Mouse (Mus musculus): ENCODE results near the gene Ppil6. TPM values are rescaled to one million over a fixed set of nuclear protein-coding genes. Genes with fewer than 3 reads are reported as not detected.

Gene Ppil6
- polyA plus RNA-seq (2015; fragmentation: Nextera tagmentation; extraction: Ambion mirVana), result 1.3 and 1.4 TPM in 2 replicates

- no peaks in the 10 kb centered on the region for H3K27me3 ChIP-seq (ENCODE audit: control insufficient read depth, insufficient read depth, low read length)
- peaks cover 22% of the 10 kb centered on the region for H3K36me3 ChIP-seq (ENCODE audit: control insufficient read depth, insufficient read depth)
- peak within 1 kb of the TSS; percentile 75 for H3K4me3 ChIP-seq (ENCODE audit: low read length)
- H3K27ac ChIP-seq (ENCODE audit: low read length), result peak within 1 kb of the TSS; percentile 82
- H3K4me1 ChIP-seq (ENCODE audit: control insufficient read depth, insufficient read depth, low read length), result peaks cover 12% of the 10 kb centered on the region
- peak within 1 kb of the TSS; percentile 83 for H3K9ac ChIP-seq (ENCODE audit: low read length)
- ATAC-seq (replicated peaks; ENCODE audit: extremely low read depth, insufficient read depth, low FRiP score), result peak; percentile 94
- H3K4me2 ChIP-seq (ENCODE audit: low read depth, low read length), result peak within 1 kb of the TSS; percentile 100
- WGBS, result under 1% methylated on average over 50 of the region's 50 CpGs
- no peaks in the 10 kb centered on the region for H3K9me3 ChIP-seq (replicated peaks; ENCODE audit: control insufficient read depth, low read length)
Observed at GRCm38 (mm10) chr10:41489708-41490517, at the start of gene Ppil6, which contains the start of gene Smpd2. TSS of gene Ppil6 (plus strand) at chr10:41490439. TSS of gene Smpd2 (minus strand) at chr10:41490369.

DNA sequence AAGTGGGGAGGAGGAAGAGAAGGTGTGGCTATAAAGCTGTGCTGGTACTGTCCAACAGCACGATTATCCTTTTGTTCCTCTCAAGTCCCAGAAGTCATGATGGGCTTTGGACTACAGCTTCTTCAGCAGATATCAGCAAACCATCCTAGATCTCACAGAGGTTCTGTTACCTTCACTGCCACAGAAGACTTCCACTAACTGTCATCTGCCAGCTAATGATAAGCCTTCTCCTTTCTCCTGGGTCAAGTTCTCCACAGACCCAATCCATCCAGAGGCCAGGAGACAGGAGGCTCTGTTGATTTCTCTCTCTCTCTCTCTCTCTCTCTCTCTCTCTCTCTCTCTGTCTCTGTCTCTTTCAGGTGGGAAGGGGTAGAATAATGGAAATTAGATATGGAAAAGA, 42.0 kb upstream of the Ppil6 start:
- no peak overlapping the region for H3K4me2 ChIP-seq (ENCODE audit: low read depth, low read length)
- no peaks in the 10 kb centered on the region for H3K27me3 ChIP-seq (ENCODE audit: control insufficient read depth, insufficient read depth, low read length)
- H3K4me1 ChIP-seq (ENCODE audit: control insufficient read depth, insufficient read depth, low read length), result peaks cover 18% of the 10 kb centered on the region
- no peak for ATAC-seq (replicated peaks; ENCODE audit: extremely low read depth, insufficient read depth, low FRiP score)
- H3K4me3 ChIP-seq (ENCODE audit: low read length), result no peak overlapping the region
- H3K27ac ChIP-seq (ENCODE audit: low read length), result no peak overlapping the region
- WGBS, result 65% methylated on average over 1 of the region's 1 CpGs
- H3K36me3 ChIP-seq (ENCODE audit: control insufficient read depth, insufficient read depth), result peaks cover 10% of the 10 kb centered on the region
- H3K9me3 ChIP-seq (replicated peaks; ENCODE audit: control insufficient read depth, low read length), result no peaks in the 10 kb centered on the region
- H3K9ac ChIP-seq (ENCODE audit: low read length), result no peak overlapping the region

GRCm38 (mm10) chr10:41449684-41450083, 40.6 kb upstream of the Ppil6 start:
- Histone ChIP-seq H3K4me3 (ENCODE audit: low read length) (peak overlapping the region; percentile 93), H3K9me3 (replicated peaks; ENCODE audit: control insufficient read depth, low read length) (no peaks in the 10 kb centered on the region), H3K9ac (ENCODE audit: low read length) (peak overlapping the region; percentile 95), H3K4me2 (ENCODE audit: low read depth, low read length) (peak overlapping the region; percentile 76), H3K4me1 (ENCODE audit: control insufficient read depth, insufficient read depth, low read length) (peaks cover 18% of the 10 kb centered on the region), H3K27me3 (ENCODE audit: control insufficient read depth, insufficient read depth, low read length) (no peaks in the 10 kb centered on the region), H3K27ac (ENCODE audit: low read length) (peak overlapping the region; percentile 82), H3K36me3 (ENCODE audit: control insufficient read depth, insufficient read depth) (peaks cover 10% of the 10 kb centered on the region)
- peak; percentile 49; the same call in 1 of the 2 replicates for ATAC-seq (replicated peaks; ENCODE audit: extremely low read depth, insufficient read depth, low FRiP score)
- WGBS, result 15% methylated on average over 14 of the region's 14 CpGs

- Histone ChIP-seq H3K4me2 (ENCODE audit: low read depth, low read length) (peak within 1 kb of the TSS; percentile 76), H3K36me3 (ENCODE audit: control insufficient read depth, insufficient read depth) (peaks cover 12% of the 10 kb centered on the region), H3K27me3 (ENCODE audit: control insufficient read depth, insufficient read depth, low read length) (no peaks in the 10 kb centered on the region), H3K4me1 (ENCODE audit: control insufficient read depth, insufficient read depth, low read length) (peaks cover 18% of the 10 kb centered on the region), H3K27ac (ENCODE audit: low read length) (peak within 1 kb of the TSS; percentile 82), H3K9ac (ENCODE audit: low read length) (peak within 1 kb of the TSS; percentile 95), H3K9me3 (replicated peaks; ENCODE audit: control insufficient read depth, low read length) (no peaks in the 10 kb centered on the region), H3K4me3 (ENCODE audit: low read length) (peak within 1 kb of the TSS; percentile 93)
- peak; percentile 98 for ATAC-seq (replicated peaks; ENCODE audit: extremely low read depth, insufficient read depth, low FRiP score)
- under 1% methylated on average over 49 of the region's 49 CpGs for WGBS
Observed at GRCm38 (mm10) chr10:41450137-41450670, 40.0 kb upstream of the Ppil6 start, which contains the start of gene Zbtb24. TSS of gene Zbtb24 (plus strand) at chr10:41450383.

GRCm38 (mm10) chr10:41450780-41451522, 39.3 kb upstream of the Ppil6 start:
- Histone ChIP-seq H3K9ac (ENCODE audit: low read length) (peak overlapping the region; percentile 95), H3K4me1 (ENCODE audit: control insufficient read depth, insufficient read depth, low read length) (peaks cover 19% of the 10 kb centered on the region), H3K9me3 (replicated peaks; ENCODE audit: control insufficient read depth, low read length) (no peaks in the 10 kb centered on the region), H3K4me2 (ENCODE audit: low read depth, low read length) (peak overlapping the region; percentile 76), H3K36me3 (ENCODE audit: control insufficient read depth, insufficient read depth) (peaks cover 14% of the 10 kb centered on the region), H3K27ac (ENCODE audit: low read length) (peak overlapping the region; percentile 68), H3K27me3 (ENCODE audit: control insufficient read depth, insufficient read depth, low read length) (no peaks in the 10 kb centered on the region), H3K4me3 (ENCODE audit: low read length) (peak overlapping the region; percentile 93)
- no peak for ATAC-seq (replicated peaks; ENCODE audit: extremely low read depth, insufficient read depth, low FRiP score)
- WGBS, result 51% methylated on average over 18 of the region's 18 CpGs

DNA sequence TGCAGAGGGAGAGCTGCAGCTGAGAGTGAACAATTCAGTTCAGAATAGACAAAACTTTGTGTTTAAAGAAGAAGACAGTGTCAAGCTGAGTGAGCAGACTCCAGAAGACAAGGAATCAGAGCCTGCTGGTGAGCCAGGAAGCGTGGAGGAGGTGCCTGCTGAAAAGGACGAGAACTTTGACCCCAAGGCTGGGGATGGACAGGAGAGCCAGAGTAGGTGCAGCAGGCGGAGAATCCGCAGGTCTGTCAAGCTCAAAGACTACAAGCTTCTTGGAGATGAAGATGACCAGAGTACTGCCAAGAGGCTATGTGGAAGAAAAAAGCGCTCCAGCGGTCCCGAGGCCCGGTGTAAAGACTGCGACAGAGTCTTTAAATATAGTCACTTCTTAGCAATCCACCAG, 38.6 kb upstream of the Ppil6 start:
- H3K4me3 ChIP-seq (ENCODE audit: low read length), result no peak overlapping the region
- H3K9ac ChIP-seq (ENCODE audit: low read length), result no peak overlapping the region
- no peaks in the 10 kb centered on the region for H3K9me3 ChIP-seq (replicated peaks; ENCODE audit: control insufficient read depth, low read length)
- H3K36me3 ChIP-seq (ENCODE audit: control insufficient read depth, insufficient read depth), result peaks cover 15% of the 10 kb centered on the region
- 94% methylated on average over 9 of the region's 9 CpGs for WGBS
- peaks cover 26% of the 10 kb centered on the region for H3K4me1 ChIP-seq (ENCODE audit: control insufficient read depth, insufficient read depth, low read length)
- H3K27me3 ChIP-seq (ENCODE audit: control insufficient read depth, insufficient read depth, low read length), result no peaks in the 10 kb centered on the region
- H3K4me2 ChIP-seq (ENCODE audit: low read depth, low read length), result no peak overlapping the region
- ATAC-seq (replicated peaks; ENCODE audit: extremely low read depth, insufficient read depth, low FRiP score), result no peak
- H3K27ac ChIP-seq (ENCODE audit: low read length), result no peak overlapping the region

DNA sequence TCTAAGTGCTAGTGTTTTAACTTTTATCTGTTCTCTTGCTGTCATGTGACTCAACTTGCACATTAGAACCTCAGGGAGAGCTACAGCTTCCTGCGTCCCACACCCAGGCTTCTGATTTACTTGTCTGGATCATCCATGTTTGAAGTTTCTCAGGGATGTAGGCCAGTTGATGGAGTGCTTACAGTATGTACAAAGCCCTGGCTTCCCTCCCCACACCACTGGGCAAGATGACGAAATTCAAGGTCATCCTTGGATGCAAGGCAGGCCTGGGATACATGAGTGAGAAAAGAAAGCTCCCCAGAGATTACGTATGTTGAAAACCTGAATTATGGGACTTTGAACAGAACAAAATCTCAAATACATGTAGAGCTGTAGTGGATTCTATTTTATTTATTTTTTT, 37.4 kb upstream of the Ppil6 start:
- Histone ChIP-seq H3K4me1 (ENCODE audit: control insufficient read depth, insufficient read depth, low read length) (peaks cover 27% of the 10 kb centered on the region), H3K27ac (ENCODE audit: low read length) (no peak overlapping the region), H3K4me3 (ENCODE audit: low read length) (no peak overlapping the region), H3K4me2 (ENCODE audit: low read depth, low read length) (no peak overlapping the region), H3K9ac (ENCODE audit: low read length) (no peak overlapping the region), H3K9me3 (replicated peaks; ENCODE audit: control insufficient read depth, low read length) (no peaks in the 10 kb centered on the region), H3K36me3 (ENCODE audit: control insufficient read depth, insufficient read depth) (peaks cover 17% of the 10 kb centered on the region), H3K27me3 (ENCODE audit: control insufficient read depth, insufficient read depth, low read length) (no peaks in the 10 kb centered on the region)
- 87% methylated on average over 3 of the region's 3 CpGs for WGBS
- no peak for ATAC-seq (replicated peaks; ENCODE audit: extremely low read depth, insufficient read depth, low FRiP score)

- H3K4me3 ChIP-seq (ENCODE audit: low read length), result no peak overlapping the region
- H3K9ac ChIP-seq (ENCODE audit: low read length), result no peak overlapping the region
- no peak overlapping the region for H3K4me2 ChIP-seq (ENCODE audit: low read depth, low read length)
- no peaks in the 10 kb centered on the region for H3K9me3 ChIP-seq (replicated peaks; ENCODE audit: control insufficient read depth, low read length)
- H3K27me3 ChIP-seq (ENCODE audit: control insufficient read depth, insufficient read depth, low read length), result no peaks in the 10 kb centered on the region
- no peak overlapping the region for H3K27ac ChIP-seq (ENCODE audit: low read length)
- H3K4me1 ChIP-seq (ENCODE audit: control insufficient read depth, insufficient read depth, low read length), result peaks cover 16% of the 10 kb centered on the region
- ATAC-seq (replicated peaks; ENCODE audit: extremely low read depth, insufficient read depth, low FRiP score), result no peak
- WGBS, result 75% methylated on average over 4 of the region's 4 CpGs
- H3K36me3 ChIP-seq (ENCODE audit: control insufficient read depth, insufficient read depth), result peaks cover 19% of the 10 kb centered on the region
Observed at GRCm38 (mm10) chr10:41459990-41460389, 30.2 kb upstream of the Ppil6 start.
